Mouse (Mus musculus) intestine, embryonic 14.5 days (tissue): ENCODE results near the gene Prtn3. TPM values are rescaled to one million over a fixed set of nuclear protein-coding genes. Genes with fewer than 3 reads are reported as not detected.

ENCODE experiments used
- ATAC-seq: fragments of 200-750 bp; cut with Nextera tagmentation; replicated peaks from 2 replicates; pipeline ENCODE4 v1.8.0; 2017; ENCODE audit warnings: low read depth, moderate number of reproducible peaks, moderate TSS enrichment, moderate library complexity; ENCODE audit not compliant: low FRiP score, low TSS enrichment
- DNase-seq: peaks from one replicate; pipeline ENCODE4 v3.0.0-alpha.2; 2018; ENCODE audit warnings: low spot score
- H3K27ac ChIP-seq: fragments of 300-500 bp; sonication (generic); 2 replicates; pipeline ENCODE4 v1.5.1; 2014; ENCODE audit warnings: low read depth, mild to moderate bottlenecking, control low read depth
- H3K27me3 ChIP-seq: fragments of 300-500 bp; sonication (generic); replicated peaks from 2 replicates; pipeline ENCODE4 v1.6.1; 2014; ENCODE audit warnings: low read length, control low read depth; ENCODE audit not compliant: control insufficient read depth, insufficient read depth
- H3K36me3 ChIP-seq: fragments of 300-500 bp; sonication (generic); 2 replicates; pipeline ENCODE4 v1.6.1; 2014; ENCODE audit warnings: low read length, control low read depth; ENCODE audit not compliant: control insufficient read depth, insufficient read depth
- H3K4me1 ChIP-seq: fragments of 300-500 bp; sonication (generic); replicated peaks from 2 replicates; pipeline ENCODE4 v1.6.1; 2014; ENCODE audit warnings: low read length, control low read depth, mixed read lengths; ENCODE audit not compliant: control insufficient read depth, insufficient read depth
- H3K4me2 ChIP-seq: fragments of 300-500 bp; sonication (generic); 2 replicates; pipeline ENCODE4 v1.6.1; 2014; ENCODE audit warnings: low read length
- H3K4me3 ChIP-seq: fragments of 300-500 bp; sonication (generic); 2 replicates; pipeline ENCODE4 v1.5.1; 2014; ENCODE audit warnings: low read depth, low read length, control low read depth, mixed read lengths
- H3K9ac ChIP-seq: fragments of 300-500 bp; sonication (generic); 2 replicates; pipeline ENCODE4 v1.6.1; 2014; ENCODE audit warnings: mild to moderate bottlenecking, low read length
- H3K9me3 ChIP-seq: fragments of 300-500 bp; sonication (generic); 2 replicates; pipeline ENCODE4 v1.6.1; 2016; ENCODE audit warnings: low read length, control low read depth; ENCODE audit not compliant: control insufficient read depth
- WGBS: fragments of 180-500 bp; shearing (Covaris S2); extraction: QIAGEN DNeasy Blood & Tissue Kit; methylation state at CpG from one replicate; pipeline ENCODE4 v1.1.7; 2014; 5-methylcytosine and 5-hydroxymethylcytosine counted together
- polyA plus RNA-seq: library from polyadenylated mRNA; unstranded; fragments of >200 nt; fragmentation: Nextera tagmentation; extraction: Ambion mirVana; gene quantifications from 2 replicates; pipeline ENCODE4 v1.2.1, GENCODE M21; 2014

The Prtn3 gene
- polyA plus RNA-seq, 1 experiment from 2014 or later, result 5.2 TPM

- Histone ChIP-seq H3K36me3 (no peaks in the 10 kb centered on the region), H3K4me1 (peaks cover 20% of the 10 kb centered on the region), H3K4me2 (peak overlapping the region; percentile 58), H3K4me3 (peak overlapping the region; percentile 29), H3K9ac (peak overlapping the region; percentile 37), H3K9me3 (no peaks in the 10 kb centered on the region; the same call in 1 of the 2 replicates), H3K27ac (peak overlapping the region; percentile 67), H3K27me3 (no peaks in the 10 kb centered on the region)
- peak; percentile 74 for ATAC-seq
- under 1% methylated on average over 23 of the region's 24 CpGs for WGBS
- DNase-seq, result peak; percentile 82
Measured at GRCm38 (mm10) chr10:79840644-79841551, 33.4 kb upstream of the Prtn3 start.

- Histone ChIP-seq H3K4me1 (peaks cover 20% of the 10 kb centered on the region), H3K36me3 (no peaks in the 10 kb centered on the region), H3K4me3 (no peak overlapping the region), H3K27me3 (no peaks in the 10 kb centered on the region), H3K9ac (no peak overlapping the region), H3K9me3 (no peaks in the 10 kb centered on the region), H3K27ac (peak overlapping the region; percentile 7; the same call in 1 of the 2 replicates), H3K4me2 (no peak overlapping the region)
- no peak for DNase-seq
- no peak for ATAC-seq
- 64% methylated on average over 3 of the region's 3 CpGs for WGBS
Measured at GRCm38 (mm10) chr10:79842322-79842721, 32.0 kb upstream of the Prtn3 start.

- Histone ChIP-seq H3K36me3 (no peaks in the 10 kb centered on the region), H3K4me3 (no peak overlapping the region), H3K27me3 (no peaks in the 10 kb centered on the region), H3K27ac (peak overlapping the region; percentile 27; the same call in 1 of the 2 replicates), H3K9me3 (no peaks in the 10 kb centered on the region), H3K9ac (no peak overlapping the region), H3K4me2 (no peak overlapping the region), H3K4me1 (peaks cover 20% of the 10 kb centered on the region)
- ATAC-seq, result 0 out of 2 replicates have a peak, but pooled peaks have one; percentile 35
- DNase-seq, result no peak
- WGBS, result 55% methylated on average over 6 of the region's 6 CpGs
Measured at GRCm38 (mm10) chr10:79843476-79843875, 30.8 kb upstream of the Prtn3 start.

- Histone ChIP-seq H3K4me1 (peaks cover 19% of the 10 kb centered on the region), H3K9me3 (no peaks in the 10 kb centered on the region), H3K4me2 (no peak overlapping the region), H3K27ac (no peak overlapping the region), H3K36me3 (no peaks in the 10 kb centered on the region), H3K27me3 (no peaks in the 10 kb centered on the region), H3K4me3 (no peak overlapping the region), H3K9ac (no peak overlapping the region)
- ATAC-seq, result no peak
- WGBS, result 51% methylated on average over 5 of the region's 5 CpGs
- no peak for DNase-seq
Measured at GRCm38 (mm10) chr10:79846553-79846952, 27.7 kb upstream of the Prtn3 start.

- no peak for ATAC-seq
- H3K27me3 ChIP-seq, result no peaks in the 10 kb centered on the region
- no peak for DNase-seq
- H3K4me2 ChIP-seq, result no peak overlapping the region
- 85% methylated on average over 8 of the region's 8 CpGs for WGBS
- H3K4me3 ChIP-seq, result no peak overlapping the region
- H3K4me1 ChIP-seq, result peaks cover 20% of the 10 kb centered on the region
- no peak overlapping the region; the same call in 1 of the 2 replicates for H3K27ac ChIP-seq
- no peaks in the 10 kb centered on the region for H3K9me3 ChIP-seq
- H3K36me3 ChIP-seq, result no peaks in the 10 kb centered on the region
- no peak overlapping the region for H3K9ac ChIP-seq
Measured at GRCm38 (mm10) chr10:79849941-79850628, 24.2 kb upstream of the Prtn3 start.

GRCm38 (mm10) chr10:79851653-79852052 lies 22.6 kb upstream of the Prtn3 start:
- no peaks in the 10 kb centered on the region for H3K27me3 ChIP-seq
- no peak for ATAC-seq
- peak overlapping the region; percentile 98; the same call in 1 of the 2 replicates for H3K4me2 ChIP-seq
- no peak for DNase-seq
- H3K36me3 ChIP-seq, result peaks cover 2% of the 10 kb centered on the region
- H3K4me1 ChIP-seq, result peaks cover 24% of the 10 kb centered on the region
- peak overlapping the region; percentile 100 for H3K27ac ChIP-seq
- no peaks in the 10 kb centered on the region for H3K9me3 ChIP-seq
- peak overlapping the region; percentile 86 for H3K9ac ChIP-seq
- 58% methylated on average over 3 of the region's 3 CpGs for WGBS
- no peak overlapping the region for H3K4me3 ChIP-seq

- DNase-seq, result no peak
- H3K9ac ChIP-seq, result peak overlapping the region; percentile 86
- no peaks in the 10 kb centered on the region for H3K27me3 ChIP-seq
Measured at GRCm38 (mm10) chr10:79852107-79852789, 22.0 kb upstream of the Prtn3 start.

GRCm38 (mm10) chr10:79852827-79853226 lies 21.4 kb upstream of the Prtn3 start:
- peak overlapping the region; percentile 100 for H3K27ac ChIP-seq
- H3K4me3 ChIP-seq, result peak overlapping the region; percentile 98
- H3K27me3 ChIP-seq, result no peaks in the 10 kb centered on the region
- WGBS, result 26% methylated on average over 8 of the region's 8 CpGs
- no peak for ATAC-seq
- peak overlapping the region; percentile 98 for H3K4me2 ChIP-seq
- no peaks in the 10 kb centered on the region for H3K9me3 ChIP-seq
- H3K9ac ChIP-seq, result peak overlapping the region; percentile 86
- DNase-seq, result no peak
- peaks cover 36% of the 10 kb centered on the region for H3K4me1 ChIP-seq
- H3K36me3 ChIP-seq, result peaks cover 12% of the 10 kb centered on the region

More at GRCm38 (mm10) chr10:79852107-79852789, 22.0 kb upstream of the Prtn3 start:
- H3K4me1 ChIP-seq, result peaks cover 30% of the 10 kb centered on the region
- H3K36me3 ChIP-seq, result peaks cover 8% of the 10 kb centered on the region
- peak overlapping the region; percentile 98 for H3K4me2 ChIP-seq
- peak overlapping the region; percentile 98 for H3K4me3 ChIP-seq
- ATAC-seq, result no peak
- 38% methylated on average over 9 of the region's 9 CpGs for WGBS
- peak overlapping the region; percentile 100 for H3K27ac ChIP-seq
- H3K9me3 ChIP-seq, result no peaks in the 10 kb centered on the region
